Mouse (Mus musculus): ENCODE data around the gene Clrn1.
"Not testable (repeated sequence)": the region's sequence is repeated elsewhere in the genome, so short reads cannot be mapped to it uniquely, and the experiment has no call there.

Gene Clrn1

GRCm38 (mm10) chr3:58884801-58885573 lies at the start of gene Clrn1:
Gene Clrn1, minus strand, starts transcription at chr3:58885340.
- no peak for DNase-seq

DNA sequence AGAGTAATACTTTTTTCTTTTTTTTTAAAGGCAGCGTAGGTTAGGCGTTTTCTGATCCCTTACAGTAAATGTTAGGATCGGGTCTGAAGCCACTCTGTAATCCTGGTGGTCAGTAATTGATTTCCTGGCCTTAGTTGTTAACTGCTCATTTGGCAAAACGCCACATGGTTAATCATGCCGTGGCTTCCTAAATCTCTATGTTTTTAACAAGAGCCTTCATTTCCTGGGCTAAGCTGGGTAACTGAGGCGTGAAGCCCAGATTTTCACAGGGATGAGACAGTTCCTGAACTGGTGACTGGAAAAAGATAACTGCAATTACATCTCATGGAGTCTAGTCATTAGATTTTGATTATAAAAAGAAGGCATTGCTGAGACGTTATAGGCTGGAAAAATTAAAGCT lies 38.9 kb upstream of the Clrn1 start:
- DNase-seq, result no peak

GRCm38 (mm10) chr3:58923140-58923539 lies 38.0 kb upstream of the Clrn1 start:
- no peak for DNase-seq

GRCm38 (mm10) chr3:58922636-58923035 lies 37.5 kb upstream of the Clrn1 start:
- DNase-seq, result no peak

DNA sequence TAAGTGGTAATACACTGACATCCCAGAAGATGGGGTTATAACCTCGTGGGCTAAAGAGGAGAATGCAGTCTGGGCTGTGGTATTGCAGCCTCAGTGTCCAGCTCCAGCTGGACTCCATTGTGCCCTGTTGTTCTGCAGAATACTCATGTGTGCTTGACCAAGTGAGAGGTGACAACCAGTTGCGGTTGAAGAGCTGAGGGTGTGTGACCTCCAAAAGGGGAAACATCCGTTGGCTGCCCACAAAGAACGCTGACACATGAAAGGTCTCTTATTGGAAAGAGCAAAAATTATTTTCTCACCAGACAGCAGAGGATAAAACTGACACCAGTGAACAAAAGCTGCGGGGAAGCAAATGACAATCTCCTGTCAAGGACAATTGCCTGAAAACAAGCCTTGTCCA lies 36.2 kb upstream of the Clrn1 start:
- no peak for DNase-seq

GRCm38 (mm10) chr3:58904656-58905055 lies 19.5 kb upstream of the Clrn1 start:
- no peak for DNase-seq

DNA sequence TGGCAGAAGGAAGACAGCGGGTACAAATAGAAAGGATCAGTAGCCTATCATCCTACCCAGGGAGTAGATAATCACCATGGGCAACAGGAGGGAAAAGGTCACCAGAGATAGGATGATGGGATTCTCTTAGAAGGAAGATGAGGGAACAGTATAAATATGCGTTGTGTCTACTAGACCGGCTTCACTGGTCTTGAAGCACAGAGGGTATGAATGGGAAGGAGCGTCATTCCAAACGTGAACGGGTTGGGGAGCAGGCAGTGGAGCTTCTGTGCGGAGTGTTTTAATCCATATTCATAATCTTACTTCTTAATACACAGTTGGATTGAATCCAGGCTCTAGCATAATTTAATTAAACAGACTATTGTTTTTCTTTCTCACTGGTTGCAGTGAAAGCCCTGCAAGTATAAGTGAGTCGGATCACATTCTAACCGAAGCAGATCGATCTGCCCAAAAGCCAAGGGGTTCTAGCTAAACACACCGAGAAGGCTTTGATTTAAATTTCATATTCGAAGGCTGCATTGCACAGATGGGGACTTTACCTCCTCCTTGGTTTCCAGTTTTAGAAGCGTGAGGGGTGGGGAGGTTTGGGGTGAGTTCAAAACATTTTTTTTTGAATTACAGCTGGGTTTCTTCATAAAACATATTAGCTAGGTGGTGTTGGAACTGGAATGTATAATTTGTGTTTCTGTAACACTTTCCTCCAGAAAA lies 17.1 kb upstream of the Clrn1 start:
- DNase-seq, result no peak

- DNase-seq, result no peak
These were observed 10.0 kb upstream of the Clrn1 start for GRCm38 (mm10) chr3:58895131-58895530.

DNA sequence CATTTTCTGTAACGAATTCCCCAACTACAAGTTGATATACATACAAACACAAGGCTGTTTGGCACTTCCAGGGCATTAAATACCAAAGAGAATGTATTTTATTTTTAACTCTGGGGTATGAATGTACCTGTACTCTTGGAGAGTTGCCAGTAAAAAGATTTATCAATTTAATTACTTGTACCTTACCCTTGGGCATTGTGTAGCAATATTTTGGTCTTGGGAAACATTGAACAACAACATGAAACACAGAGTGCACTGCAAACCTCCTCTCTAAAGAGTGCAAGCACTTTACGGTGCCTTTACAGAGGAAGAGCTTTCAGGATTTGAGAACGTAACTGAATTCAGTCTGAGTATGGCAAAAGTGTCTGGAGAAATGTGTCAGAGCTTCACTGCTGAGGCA lies 9.4 kb upstream of the Clrn1 start:
- no peak for DNase-seq

GRCm38 (mm10) chr3:58889670-58890069 lies 4.5 kb upstream of the Clrn1 start:
- DNase-seq, result no peak

- no peak for DNase-seq
These were observed 3.1 kb upstream of the Clrn1 start for GRCm38 (mm10) chr3:58888131-58888715.

DNA sequence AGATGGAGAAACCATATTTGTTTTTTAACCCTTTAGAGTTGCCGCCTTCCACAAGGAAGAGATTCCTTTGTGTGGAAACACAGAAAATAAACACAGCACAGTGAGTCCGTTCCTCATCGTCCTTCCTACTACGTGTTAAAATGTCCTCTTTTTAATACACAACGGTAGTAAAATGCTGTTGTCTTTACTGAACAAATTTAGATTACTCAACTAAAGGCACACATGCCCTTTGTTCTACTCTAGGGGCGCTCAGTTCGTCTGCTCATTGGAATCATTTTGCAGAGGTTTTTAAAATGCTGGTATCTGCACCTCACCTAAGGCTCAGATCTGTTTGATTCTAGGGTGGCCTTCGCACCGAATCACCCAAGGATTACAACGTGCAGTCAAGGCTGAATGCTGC lies 2.6 kb upstream of the Clrn1 start:
- DNase-seq, result no peak

- DNase-seq, result no peak
These were observed 1.6 kb downstream of the Clrn1 start for GRCm38 (mm10) chr3:58883511-58883907.

GRCm38 (mm10) chr3:58882878-58883510 lies 2.1 kb downstream of the Clrn1 start:
- no peak for DNase-seq

DNA sequence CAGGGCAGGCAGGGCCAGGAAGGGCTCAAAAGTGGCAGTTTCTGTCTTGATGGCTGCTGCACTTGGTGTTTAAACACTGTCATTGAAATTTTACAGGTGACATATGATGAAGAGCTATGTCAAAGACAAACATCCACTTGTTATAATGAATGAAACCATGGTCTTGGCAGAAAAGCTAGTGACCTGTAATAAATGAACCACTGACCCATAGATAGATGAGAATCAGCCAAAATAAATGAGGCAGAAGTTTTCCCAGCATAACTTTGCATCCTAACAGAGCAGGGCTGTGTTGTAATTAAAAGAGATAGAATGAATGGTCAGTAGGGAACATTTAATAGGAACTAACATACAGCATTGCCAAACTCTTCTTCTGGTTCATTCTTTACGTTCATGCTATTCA lies 4.1 kb downstream of the Clrn1 start:
- DNase-seq, result no peak

DNA sequence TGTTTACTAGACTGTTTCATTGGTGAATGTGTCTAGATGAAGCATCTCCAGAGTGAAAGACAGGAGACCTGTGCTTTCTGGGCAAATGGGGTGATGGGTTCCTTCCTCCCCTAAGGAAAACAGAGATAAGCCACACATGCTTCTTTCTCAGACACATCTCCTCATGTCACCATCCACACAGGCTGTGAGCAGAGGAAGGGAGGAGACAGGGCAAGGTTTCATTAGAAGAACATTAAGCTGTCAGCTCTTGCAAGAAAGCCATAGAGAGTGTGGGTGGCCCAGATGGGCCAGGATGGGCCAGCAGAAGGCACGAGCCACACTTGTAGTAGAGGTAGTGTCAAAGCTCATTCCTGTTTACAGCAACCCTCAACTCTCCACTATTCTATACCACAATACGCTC lies 5.0 kb downstream of the Clrn1 start:
- no peak for DNase-seq

- DNase-seq, result not testable (repeated sequence)
These were observed 13.3 kb downstream of the Clrn1 start for GRCm38 (mm10) chr3:58871882-58872281.

GRCm38 (mm10) chr3:58865690-58866089 lies 19.4 kb downstream of the Clrn1 start:
- no peak for DNase-seq

DNA sequence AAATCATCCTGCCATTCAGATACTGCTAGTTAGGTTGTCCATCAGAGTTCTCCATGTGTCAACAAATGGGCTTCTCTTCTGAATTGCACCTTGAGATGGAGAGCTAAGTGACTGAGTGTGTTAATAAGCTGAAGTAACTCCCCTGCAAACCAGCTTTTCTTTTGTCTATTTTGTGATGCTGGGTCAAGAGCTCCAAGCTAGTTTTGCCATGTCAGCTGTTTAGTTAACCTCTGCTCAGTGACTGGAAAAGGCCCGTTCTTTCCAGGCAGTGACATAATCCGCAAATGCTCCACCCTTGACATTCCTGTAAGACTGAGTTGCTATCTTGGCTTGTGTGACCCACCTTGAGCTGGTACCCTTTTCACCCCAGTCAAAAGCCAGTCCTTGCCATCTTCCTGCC lies 22.2 kb downstream of the Clrn1 start:
- no peak for DNase-seq

GRCm38 (mm10) chr3:58843415-58843814 lies 41.7 kb downstream of the Clrn1 start:
- no peak for DNase-seq

- no peak for DNase-seq
These were observed 51.5 kb downstream of the Clrn1 start for GRCm38 (mm10) chr3:58833442-58834160.

DNA sequence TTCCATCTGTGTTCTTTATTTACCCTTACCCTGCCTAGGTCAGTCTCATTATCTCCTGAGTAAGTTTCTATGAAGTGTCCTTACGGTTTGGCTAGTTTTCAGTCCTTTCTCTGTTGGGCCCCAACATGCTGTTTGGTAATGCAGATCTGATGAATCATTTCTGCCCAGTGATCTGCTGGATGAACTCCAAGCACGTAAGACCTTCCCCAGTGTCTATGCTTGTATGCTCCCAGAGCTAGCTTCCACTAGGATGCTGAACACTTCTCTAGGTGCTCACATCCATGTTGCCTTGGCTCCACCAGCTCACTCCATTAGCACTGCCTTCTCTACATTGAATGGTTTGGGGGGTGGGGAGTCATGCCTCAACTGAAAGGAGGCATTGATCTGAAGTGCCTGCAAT lies 52.3 kb downstream of the Clrn1 start:
- no peak for DNase-seq

- no peak for DNase-seq
These were observed 53.6 kb downstream of the Clrn1 start for GRCm38 (mm10) chr3:58831586-58831985.

Measured in thymus, postnatal 4 days (tissue).